Mouse (Mus musculus) C2C12 (cell line): ENCODE data around the gene Zbtb1. TPM values are rescaled to one million over a fixed set of nuclear protein-coding genes. Genes with fewer than 3 reads are reported as not detected.

ENCODE experiments used
- H3K27me3 ChIP-seq: one replicate; pipeline ENCODE4 v1.6.1; 2011; ENCODE audit not compliant: control insufficient read depth, insufficient read depth, insufficient read length
- H3K36me3 ChIP-seq: one replicate; pipeline ENCODE4 v1.6.1; 2011; ENCODE audit not compliant: control insufficient read depth, insufficient read depth
- H3K4me3 ChIP-seq: one replicate; pipeline ENCODE4 v1.5.1; 2011; ENCODE audit warnings: mild to moderate bottlenecking, control low read depth; ENCODE audit not compliant: poor library complexity, insufficient read depth, severe bottlenecking
- H3K79me2 ChIP-seq: one replicate; pipeline ENCODE4 v1.6.1; 2011; ENCODE audit not compliant: control insufficient read depth, insufficient read depth
- H3K79me3 ChIP-seq: one replicate; pipeline ENCODE4 v1.6.1; 2011; ENCODE audit warnings: low read depth, control low read depth
- H3ac ChIP-seq: one replicate; pipeline ENCODE3; 2011; ENCODE audit warnings: low read depth; ENCODE audit not compliant: control insufficient read depth, insufficient read length
- CEBPB ChIP-seq: IDR thresholded peaks from one replicate; pipeline ENCODE4 v1.6.1; 2011; ENCODE audit warnings: low read depth, mild to moderate bottlenecking, control low read depth, moderate library complexity
- CTCF ChIP-seq: IDR thresholded peaks from one replicate; pipeline ENCODE4 v1.5.1; 2011; ENCODE audit not compliant: control insufficient read depth, insufficient read depth, insufficient read length
- FOSL1 ChIP-seq: IDR thresholded peaks from one replicate; pipeline ENCODE4 v1.8.0; 2011; ENCODE audit warnings: mild to moderate bottlenecking, low read length; ENCODE audit not compliant: poor library complexity, insufficient read depth, severe bottlenecking
- MAX ChIP-seq: IDR thresholded peaks from one replicate; pipeline ENCODE4 v1.6.1; 2011; ENCODE audit warnings: mild to moderate bottlenecking, control low read depth
- MYOD1 ChIP-seq: IDR thresholded peaks from one replicate; pipeline ENCODE4 v1.6.1; 2011; ENCODE audit warnings: low read depth; ENCODE audit not compliant: control insufficient read depth, insufficient read length
- MYOG ChIP-seq: IDR thresholded peaks from one replicate; pipeline ENCODE4 v1.6.1; 2011; ENCODE audit not compliant: control insufficient read depth, insufficient read length; ENCODE audit errors: extremely low read depth
- USF1 ChIP-seq: IDR thresholded peaks from one replicate; pipeline ENCODE4 v1.6.1; 2011; ENCODE audit warnings: low read depth, mild to moderate bottlenecking, control low read depth, moderate library complexity
- polyA plus RNA-seq: library from polyadenylated mRNA; unstranded; fragments of >200 nt; fragmentation: generic; extraction: Trizol; gene quantifications from one replicate; pipeline ENCODE4 v1.2.1, GENCODE M21; 2012; ENCODE audit warnings: missing spikeins

Zbtb1 gene
- polyA plus RNA-seq, 1 experiment, result 2.4 TPM

DNA sequence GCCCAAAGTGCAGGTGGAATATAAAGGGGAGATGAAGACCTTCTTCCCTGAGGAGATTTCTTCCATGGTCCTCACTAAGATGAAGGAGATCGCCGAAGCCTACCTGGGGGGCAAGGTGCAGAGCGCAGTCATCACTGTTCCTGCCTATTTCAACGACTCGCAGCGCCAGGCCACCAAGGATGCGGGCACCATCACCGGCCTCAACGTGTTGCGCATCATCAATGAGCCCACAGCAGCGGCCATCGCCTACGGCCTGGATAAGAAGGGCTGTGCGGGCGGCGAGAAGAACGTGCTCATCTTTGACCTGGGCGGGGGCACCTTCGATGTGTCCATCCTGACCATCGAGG is 34.7 kb downstream of the Zbtb1 start:
- Histone ChIP-seq H3ac (no peak overlapping the region), H3K79me3 (no peaks in the 10 kb centered on the region), H3K27me3 (no peaks in the 10 kb centered on the region), H3K36me3 (no peaks in the 10 kb centered on the region), H3K79me2 (no peaks in the 10 kb centered on the region), H3K4me3 (no peak overlapping the region)
- no peak for TF ChIP-seq CTCF
- TF ChIP-seq MYOD1, result no peak
- no peak for TF ChIP-seq CEBPB
- TF ChIP-seq USF1, result no peak
- TF ChIP-seq FOSL1, result no peak
- TF ChIP-seq MAX, result no peak
- no peak for TF ChIP-seq MYOG

- Histone ChIP-seq H3ac (no peak overlapping the region), H3K4me3 (no peak overlapping the region), H3K27me3 (no peaks in the 10 kb centered on the region), H3K79me3 (no peaks in the 10 kb centered on the region), H3K79me2 (no peaks in the 10 kb centered on the region), H3K36me3 (no peaks in the 10 kb centered on the region)
- TF ChIP-seq FOSL1 (no peak), USF1 (no peak), MAX (no peak), CEBPB (no peak), MYOD1 (no peak), CTCF (no peak), MYOG (no peak)
Observed at GRCm38 (mm10) chr12:76405183-76405970, 35.3 kb downstream of the Zbtb1 start.

DNA sequence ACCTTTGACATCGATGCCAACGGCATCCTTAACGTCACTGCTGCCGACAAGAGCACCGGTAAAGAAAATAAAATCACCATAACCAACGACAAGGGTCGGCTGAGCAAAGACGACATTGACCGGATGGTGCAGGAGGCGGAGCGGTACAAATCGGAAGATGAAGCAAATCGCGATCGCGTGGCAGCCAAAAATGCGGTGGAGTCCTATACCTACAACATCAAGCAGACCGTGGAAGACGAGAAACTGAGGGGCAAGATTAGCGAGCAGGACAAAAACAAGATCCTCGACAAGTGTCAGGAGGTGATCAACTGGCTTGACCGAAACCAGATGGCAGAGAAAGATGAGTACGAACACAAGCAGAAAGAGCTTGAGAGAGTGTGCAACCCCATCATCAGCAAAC is 35.9 kb downstream of the Zbtb1 start:
- no peaks in the 10 kb centered on the region for H3K27me3 ChIP-seq

GRCm38 (mm10) chr12:76407184-76407583 is 37.1 kb downstream of the Zbtb1 start:
- Histone ChIP-seq H3K36me3 (no peaks in the 10 kb centered on the region), H3K79me3 (no peaks in the 10 kb centered on the region), H3ac (no peak overlapping the region), H3K4me3 (no peak overlapping the region), H3K27me3 (no peaks in the 10 kb centered on the region), H3K79me2 (no peaks in the 10 kb centered on the region)
- TF ChIP-seq CEBPB, result no peak
- TF ChIP-seq FOSL1, result no peak
- no peak for TF ChIP-seq MYOG
- no peak for TF ChIP-seq MAX
- TF ChIP-seq MYOD1, result no peak
- no peak for TF ChIP-seq CTCF
- TF ChIP-seq USF1, result no peak

More for the DNA sequence above, 35.9 kb downstream of the Zbtb1 start:
- H3ac ChIP-seq, result no peak overlapping the region
- H3K79me2 ChIP-seq, result no peaks in the 10 kb centered on the region
- no peak overlapping the region for H3K4me3 ChIP-seq
- H3K36me3 ChIP-seq, result no peaks in the 10 kb centered on the region
- TF ChIP-seq USF1, result no peak
- TF ChIP-seq MAX, result no peak
- no peak for TF ChIP-seq CTCF
- no peak for TF ChIP-seq MYOD1
- TF ChIP-seq MYOG, result no peak
- TF ChIP-seq CEBPB, result no peak
- TF ChIP-seq FOSL1, result no peak
- no peaks in the 10 kb centered on the region for H3K79me3 ChIP-seq

- Histone ChIP-seq H3K27me3 (no peaks in the 10 kb centered on the region), H3K79me2 (no peaks in the 10 kb centered on the region), H3K36me3 (no peaks in the 10 kb centered on the region), H3K4me3 (no peak overlapping the region), H3K79me3 (no peaks in the 10 kb centered on the region), H3ac (no peak overlapping the region)
- no peak for TF ChIP-seq CEBPB
- TF ChIP-seq FOSL1, result no peak
Observed at GRCm38 (mm10) chr12:76409166-76409565, 39.1 kb downstream of the Zbtb1 start.
